Mouse (Mus musculus) heart, adult 2 months (tissue): Measurements from ENCODE around the gene Gm20388. TPM values are rescaled to one million over a fixed set of nuclear protein-coding genes. Genes with fewer than 3 reads are reported as not detected.

ENCODE experiments used
- DNase-seq, 2 experiments: peaks; one replicate each; pipeline ENCODE4 v3.0.0; 2021
- H3K27ac ChIP-seq: fragments of 200-600 bp; 2 replicates; pipeline ENCODE4 v1.8.1; 2022
- H3K27me3 ChIP-seq: fragments of 200-500 bp; 2 replicates; pipeline ENCODE4 v1.6.1; 2012; ENCODE audit warnings: mild to moderate bottlenecking, low read length, inconsistent platforms, mixed read lengths; ENCODE audit not compliant: control insufficient read depth, insufficient read depth
- H3K36me3 ChIP-seq: fragments of 200-500 bp; 2 replicates; pipeline ENCODE4 v1.6.1; 2012; ENCODE audit warnings: low read length, inconsistent platforms; ENCODE audit not compliant: control insufficient read depth, insufficient read depth
- H3K4me1 ChIP-seq: fragments of 200-500 bp; 2 replicates; pipeline ENCODE4 v1.6.1; 2011; ENCODE audit warnings: low read length; ENCODE audit not compliant: control insufficient read depth, insufficient read depth
- H3K4me3 ChIP-seq: fragments of 200-600 bp; 2 replicates; pipeline ENCODE4 v1.8.1; 2022
- H3K79me2 ChIP-seq: fragments of 200-500 bp; replicated peaks from 2 replicates; pipeline ENCODE4 v1.6.1; 2012; ENCODE audit warnings: mild to moderate bottlenecking, inconsistent platforms, low read length, moderate library complexity, mixed read lengths; ENCODE audit not compliant: control insufficient read depth, insufficient read depth
- H3K9ac ChIP-seq: fragments of 200-500 bp; 2 replicates; pipeline ENCODE4 v1.6.1; 2012; ENCODE audit warnings: low read depth, mild to moderate bottlenecking, control low read depth, inconsistent platforms, low read length, mixed read lengths
- CTCF ChIP-seq: fragments of 200-600 bp; IDR thresholded peaks from 2 replicates; pipeline ENCODE4 v1.8.1; 2022; ENCODE audit warnings: antibody characterized with exemption, mild to moderate bottlenecking, moderate library complexity
- EP300 ChIP-seq: fragments of 200-500 bp; IDR thresholded peaks from 2 replicates; pipeline ENCODE4 v1.6.1; 2011; ENCODE audit warnings: low read depth, low read length, control low read depth; ENCODE audit not compliant: insufficient read depth
- POLR2A ChIP-seq: fragments of 200-500 bp; IDR thresholded peaks from 2 replicates; pipeline ENCODE4 v1.6.1; 2011; ENCODE audit warnings: mild to moderate bottlenecking, low read depth, low read length, control low read depth; ENCODE audit not compliant: insufficient read depth
- WGBS: fragments of 180-500 bp; shearing (Covaris S2); methylation state at CpG from one replicate; pipeline ENCODE4 v1.1.7; 2018; 5-methylcytosine and 5-hydroxymethylcytosine counted together
- intact Hi-C: fragments of 180-260 bp; cut with DNase I; formaldehyde crosslinking; loops from one replicate; pipeline ENCODE4 v1.15.1; 2025
- polyA plus RNA-seq: library from polyadenylated mRNA; depleted of rRNA; stranded (reverse); fragments of >200 nt; gene quantifications from 2 replicates; pipeline ENCODE4 v1.2.3, GENCODE M21; 2012
- total RNA-seq, 2 experiments: library from RNA; stranded (reverse); gene quantifications; 2 replicates each; pipeline ENCODE4 v1.2.3; 2021

Gene Gm20388
- total and polyA plus RNA-seq, 3 experiments, result 1.8 to 32.3 TPM; not detected in 1

DNA sequence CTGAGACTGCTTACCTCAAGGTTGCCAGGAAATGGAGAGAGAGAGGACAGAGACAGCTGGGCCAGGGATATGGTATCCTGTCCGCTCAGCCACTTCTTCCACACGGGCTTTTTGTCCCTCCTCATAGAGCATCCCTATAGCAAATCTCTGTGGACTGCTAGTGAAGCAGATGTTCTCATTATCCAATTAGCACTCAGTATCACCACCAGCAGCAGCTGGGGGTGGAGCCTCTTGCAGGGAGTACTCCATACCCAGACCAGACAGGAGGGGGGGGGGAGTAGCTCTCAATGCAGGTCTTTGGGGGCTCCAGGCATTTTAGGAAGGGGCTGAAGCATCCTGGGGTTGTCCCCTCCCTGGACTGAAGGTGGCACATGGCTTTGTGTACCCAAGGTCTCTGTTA is 2139.3 kb downstream of the Gm20388 start:
- Histone ChIP-seq H3K27me3 (no peaks in the 10 kb centered on the region), H3K79me2 (no peaks in the 10 kb centered on the region), H3K36me3 (no peaks in the 10 kb centered on the region), H3K9ac (no peak overlapping the region), H3K27ac (no peak overlapping the region), H3K4me3 (no peak overlapping the region), H3K4me1 (no peaks in the 10 kb centered on the region)
- TF ChIP-seq EP300, result no peak
- TF ChIP-seq POLR2A, result no peak
- no peak for TF ChIP-seq CTCF
- intact Hi-C loops, result loop anchor here (5.0 kb wide), 1 partner anchor 62 kb away; no protein-coding TSS in a partner anchor
- 69% methylated on average over 2 of the region's 2 CpGs for WGBS
- DNase-seq, result no peak

DNA sequence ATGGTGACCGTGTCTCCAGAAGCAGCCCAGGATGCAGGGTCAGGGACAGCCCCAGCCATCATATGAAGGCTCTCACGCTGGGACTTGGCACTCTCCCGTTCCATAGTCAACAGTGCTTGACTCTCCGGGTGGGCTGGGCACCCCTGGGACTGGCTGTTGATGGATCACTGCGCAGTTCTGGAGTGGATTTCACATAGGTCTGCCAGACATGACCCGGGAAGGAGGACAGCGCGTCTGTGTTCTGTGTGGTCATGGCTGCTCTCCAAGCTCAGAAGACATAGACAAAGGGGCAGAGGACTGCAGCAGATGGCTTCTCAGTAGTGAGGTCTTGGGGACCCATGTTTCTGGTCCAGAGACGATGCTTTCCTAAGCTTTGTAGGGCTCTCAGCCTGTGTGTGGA is 2140.0 kb downstream of the Gm20388 start:
- Histone ChIP-seq H3K27ac (no peak overlapping the region), H3K4me1 (no peaks in the 10 kb centered on the region), H3K36me3 (no peaks in the 10 kb centered on the region), H3K9ac (no peak overlapping the region), H3K4me3 (no peak overlapping the region), H3K27me3 (no peaks in the 10 kb centered on the region), H3K79me2 (no peaks in the 10 kb centered on the region)
- TF ChIP-seq EP300 (no peak), CTCF (no peak)
- no peak for DNase-seq
- 81% methylated on average over 9 of the region's 9 CpGs for WGBS
- intact Hi-C loops, result loop anchor here (5.0 kb wide), 1 partner anchor 62 kb away; no protein-coding TSS in a partner anchor

DNA sequence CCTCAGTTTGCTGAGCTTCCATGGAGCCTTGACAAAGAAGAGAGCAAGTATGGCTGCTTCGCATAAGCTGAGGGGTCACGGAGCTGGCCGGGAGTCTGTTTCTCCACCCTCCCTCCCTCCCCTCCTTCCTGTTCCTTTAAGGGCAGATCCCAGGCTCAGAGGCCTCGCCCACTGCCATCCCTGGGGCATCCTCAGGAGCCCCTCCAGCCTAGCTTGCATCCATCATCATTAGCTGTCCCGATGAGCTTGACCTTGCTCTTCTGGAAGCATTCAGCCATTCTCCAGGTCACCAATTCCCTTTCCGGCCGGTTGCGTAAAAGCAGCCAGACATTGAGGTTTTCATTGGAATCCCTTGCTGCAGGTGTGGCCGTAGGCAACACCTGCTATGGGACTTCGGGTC is 2144.7 kb downstream of the Gm20388 start:
- no peak for DNase-seq
- no peaks in the 10 kb centered on the region for H3K4me1 ChIP-seq
- no peaks in the 10 kb centered on the region for H3K36me3 ChIP-seq
- H3K4me3 ChIP-seq, result no peak overlapping the region
- no peak overlapping the region for H3K9ac ChIP-seq
- TF ChIP-seq CTCF (no peak), EP300 (no peak), POLR2A (no peak)
- intact Hi-C loops, result no loop called here
- H3K79me2 ChIP-seq, result no peaks in the 10 kb centered on the region
- 54% methylated on average over 10 of the region's 10 CpGs for WGBS
- no peak overlapping the region for H3K27ac ChIP-seq
- peaks cover 1% of the 10 kb centered on the region for H3K27me3 ChIP-seq

DNA sequence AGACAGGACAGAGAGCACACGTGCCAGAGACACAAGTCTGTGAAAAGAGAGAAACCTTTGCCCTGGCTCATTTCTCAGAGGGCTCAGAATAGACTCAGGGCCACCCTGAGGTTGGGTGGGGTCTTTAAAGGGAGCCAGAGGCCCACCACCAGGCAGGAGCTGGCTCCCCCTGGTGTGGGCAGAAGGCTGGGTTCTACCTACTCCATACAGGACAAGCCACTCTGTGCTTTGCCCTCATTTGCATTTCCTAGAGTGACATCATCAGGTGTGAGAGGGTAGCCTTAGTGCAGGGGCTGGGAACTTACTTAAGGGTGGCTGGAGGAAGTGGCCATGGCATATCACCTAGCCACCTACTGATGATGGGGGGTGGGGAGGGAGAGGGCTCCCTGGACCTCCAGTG is 2145.5 kb downstream of the Gm20388 start:
- no peak for DNase-seq
- Histone ChIP-seq H3K36me3 (no peaks in the 10 kb centered on the region), H3K4me1 (no peaks in the 10 kb centered on the region), H3K4me3 (no peak overlapping the region), H3K27me3 (peaks cover 1% of the 10 kb centered on the region), H3K79me2 (no peaks in the 10 kb centered on the region), H3K27ac (no peak overlapping the region), H3K9ac (no peak overlapping the region)
- TF ChIP-seq POLR2A (no peak), EP300 (no peak), CTCF (no peak)
- WGBS, result 46% methylated on average over 1 of the region's 1 CpGs
- intact Hi-C loops, result no loop called here

DNA sequence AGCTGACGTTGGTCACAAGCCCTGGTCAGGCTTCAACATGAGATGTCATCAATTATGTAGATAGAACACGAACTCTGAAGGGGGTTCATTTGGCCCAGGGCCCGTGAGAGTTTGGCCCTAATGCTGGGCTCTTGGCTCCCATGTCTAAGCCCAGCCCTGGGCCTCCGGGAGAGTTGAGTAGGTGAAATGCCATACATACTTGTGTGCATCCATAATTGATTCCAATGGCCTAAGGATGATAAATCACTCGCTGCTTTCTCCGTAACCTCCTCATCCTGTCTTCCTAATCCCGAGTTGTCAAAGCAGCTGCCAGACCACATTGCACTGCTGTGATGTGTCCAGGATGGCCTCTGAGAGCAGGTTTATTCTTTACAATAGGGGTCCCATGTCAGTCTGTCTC is 2146.2 kb downstream of the Gm20388 start:
- H3K79me2 ChIP-seq, result no peaks in the 10 kb centered on the region
- intact Hi-C loops, result no loop called here
- 55% methylated on average over 7 of the region's 7 CpGs for WGBS
- H3K36me3 ChIP-seq, result no peaks in the 10 kb centered on the region
- no peaks in the 10 kb centered on the region for H3K4me1 ChIP-seq
- no peak for TF ChIP-seq CTCF
- TF ChIP-seq EP300, result no peak
- no peak for TF ChIP-seq POLR2A
- no peak overlapping the region for H3K27ac ChIP-seq
- no peak for DNase-seq
- peaks cover 1% of the 10 kb centered on the region for H3K27me3 ChIP-seq
- H3K9ac ChIP-seq, result no peak overlapping the region
- H3K4me3 ChIP-seq, result no peak overlapping the region

DNA sequence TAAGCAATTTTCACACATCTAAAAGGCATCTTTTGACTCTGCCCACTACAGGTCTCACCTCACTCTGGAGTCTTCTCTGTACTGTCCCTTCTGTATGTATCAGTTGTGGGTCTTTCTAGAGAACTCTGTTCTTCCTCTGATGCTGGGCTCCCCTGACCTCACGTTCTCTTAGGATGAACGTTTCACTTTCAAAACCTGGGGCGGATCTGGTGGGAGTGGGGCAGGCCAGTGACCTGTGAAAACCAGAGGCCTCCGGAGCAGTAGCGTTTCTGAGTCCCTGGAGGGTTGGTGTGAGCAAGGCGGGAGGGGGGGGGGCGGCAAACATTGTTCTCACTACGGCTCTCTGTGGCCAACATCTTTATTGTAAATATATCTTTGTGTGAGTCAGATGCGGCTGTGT is 2147.9 kb downstream of the Gm20388 start:
- no peaks in the 10 kb centered on the region for H3K79me2 ChIP-seq
- no peaks in the 10 kb centered on the region for H3K36me3 ChIP-seq
- H3K27ac ChIP-seq, result no peak overlapping the region
- no peak for DNase-seq
- 56% methylated on average over 9 of the region's 9 CpGs for WGBS
- no peak overlapping the region for H3K9ac ChIP-seq
- peaks cover 1% of the 10 kb centered on the region for H3K27me3 ChIP-seq
- no peak overlapping the region for H3K4me3 ChIP-seq
- intact Hi-C loops, result no loop called here
- no peaks in the 10 kb centered on the region for H3K4me1 ChIP-seq
- TF ChIP-seq POLR2A, result no peak
- no peak for TF ChIP-seq EP300
- TF ChIP-seq CTCF, result no peak

DNA sequence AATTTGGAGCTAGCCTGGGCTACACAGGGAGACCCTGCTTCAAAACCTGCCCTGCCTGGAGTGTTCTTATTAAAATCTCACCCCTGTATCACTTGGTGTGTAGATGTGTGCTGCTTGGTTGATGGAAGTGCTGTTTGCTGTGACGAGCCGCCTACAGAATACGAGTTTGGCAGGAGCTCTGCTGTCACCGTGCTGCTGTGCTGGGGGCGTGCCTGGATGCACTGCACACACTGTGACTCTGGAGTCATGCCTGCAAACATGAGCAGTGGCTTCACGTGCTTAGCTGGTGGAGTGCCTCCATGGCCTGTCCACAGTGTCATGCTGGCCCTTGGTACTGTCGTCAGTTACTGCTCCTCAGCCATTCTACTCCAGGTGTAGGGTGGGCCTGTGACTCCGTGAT is 2148.3 kb downstream of the Gm20388 start:
- Histone ChIP-seq H3K36me3 (no peaks in the 10 kb centered on the region), H3K9ac (no peak overlapping the region), H3K79me2 (no peaks in the 10 kb centered on the region), H3K4me3 (no peak overlapping the region), H3K27me3 (peaks cover 1% of the 10 kb centered on the region), H3K27ac (no peak overlapping the region), H3K4me1 (no peaks in the 10 kb centered on the region)
- WGBS, result 74% methylated on average over 8 of the region's 8 CpGs
- intact Hi-C loops, result no loop called here
- no peak for DNase-seq
- TF ChIP-seq CTCF, result no peak
- TF ChIP-seq POLR2A, result no peak
- no peak for TF ChIP-seq EP300
